Mouse (Mus musculus) kidney, embryonic 16.5 days (tissue): Measurements from ENCODE around the gene Mettl24. TPM values are rescaled to one million over a fixed set of nuclear protein-coding genes. Genes with fewer than 3 reads are reported as not detected.

Experiments
- ATAC-seq: fragments of 200-750 bp; cut with Nextera tagmentation; 2 replicates; pipeline ENCODE4 v1.8.0; 2017; ENCODE audit warnings: moderate TSS enrichment; ENCODE audit not compliant: low FRiP score, low TSS enrichment
- H3K27ac ChIP-seq: fragments of 300-500 bp; sonication (generic); 2 replicates; pipeline ENCODE4 v1.5.1; 2014; ENCODE audit warnings: low read length
- H3K27me3 ChIP-seq: fragments of 300-500 bp; sonication (generic); 2 replicates; pipeline ENCODE4 v1.6.1; 2014; ENCODE audit warnings: low read length, control low read depth, mixed read lengths; ENCODE audit not compliant: insufficient read depth
- H3K36me3 ChIP-seq: fragments of 300-500 bp; sonication (generic); 2 replicates; pipeline ENCODE4 v1.6.1; 2014; ENCODE audit warnings: low read length, control low read depth, mixed read lengths; ENCODE audit not compliant: insufficient read depth
- H3K4me1 ChIP-seq: fragments of 300-500 bp; sonication (generic); 2 replicates; pipeline ENCODE4 v1.6.1; 2014; ENCODE audit warnings: low read length, control low read depth, mixed read lengths; ENCODE audit not compliant: insufficient read depth
- H3K4me2 ChIP-seq: fragments of 300-500 bp; sonication (generic); replicated peaks from 2 replicates; pipeline ENCODE4 v1.6.1; 2014; ENCODE audit warnings: low read depth, low read length
- H3K4me3 ChIP-seq: fragments of 300-500 bp; sonication (generic); 2 replicates; pipeline ENCODE4 v1.5.1; 2014; ENCODE audit warnings: mild to moderate bottlenecking, low read length
- H3K9ac ChIP-seq: fragments of 300-500 bp; sonication (generic); replicated peaks from 2 replicates; pipeline ENCODE4 v1.6.1; 2014; ENCODE audit warnings: low read length
- H3K9me3 ChIP-seq: fragments of 300-500 bp; sonication (generic); 2 replicates; pipeline ENCODE4 v1.6.1; 2016; ENCODE audit warnings: low read length, control low read depth
- WGBS: fragments of 180-500 bp; shearing (Covaris S2); extraction: QIAGEN DNeasy Blood & Tissue Kit; methylation state at CpG from one replicate; pipeline ENCODE4 v1.1.7; 2014; 5-methylcytosine and 5-hydroxymethylcytosine counted together
- polyA plus RNA-seq: library from polyadenylated mRNA; unstranded; fragments of >200 nt; fragmentation: Nextera tagmentation; extraction: Ambion mirVana; gene quantifications from 2 replicates; pipeline ENCODE4 v1.2.1, GENCODE M21; 2015

Mettl24 gene
- 2.1 and 2.7 TPM in 2 replicates for polyA plus RNA-seq

GRCm38 (mm10) chr10:40683092-40683867, at the start of gene Mettl24:
TSS of gene Mettl24 (plus strand) at chr10:40683282.
- ATAC-seq, result peak; percentile 95
- peak within 1 kb of the TSS; percentile 72 for H3K9ac ChIP-seq
- peak within 1 kb of the TSS; percentile 54 for H3K4me3 ChIP-seq
- H3K36me3 ChIP-seq, result no peaks in the 10 kb centered on the region
- H3K4me1 ChIP-seq, result peaks cover 6% of the 10 kb centered on the region; the same call in 1 of the 2 replicates
- WGBS, result 0% methylated on average over 50 of the region's 50 CpGs
- peak within 1 kb of the TSS; percentile 72 for H3K4me2 ChIP-seq
- H3K27ac ChIP-seq, result no peak within 1 kb of the TSS
- H3K9me3 ChIP-seq, result no peaks in the 10 kb centered on the region
- no peaks in the 10 kb centered on the region for H3K27me3 ChIP-seq

GRCm38 (mm10) chr10:40637331-40637730, 45.8 kb upstream of the Mettl24 start:
- H3K4me2 ChIP-seq, result no peak overlapping the region
- H3K27ac ChIP-seq, result 0 out of 2 replicates have a peak overlapping the region, but pooled peaks have one; percentile 24
- no peak overlapping the region for H3K9ac ChIP-seq
- no peak overlapping the region for H3K4me3 ChIP-seq
- no peak for ATAC-seq
- no peaks in the 10 kb centered on the region for H3K9me3 ChIP-seq
- WGBS, result 30% methylated on average over 10 of the region's 10 CpGs
- H3K4me1 ChIP-seq, result peaks cover 36% of the 10 kb centered on the region
- no peaks in the 10 kb centered on the region for H3K27me3 ChIP-seq
- no peaks in the 10 kb centered on the region for H3K36me3 ChIP-seq

- no peaks in the 10 kb centered on the region for H3K27me3 ChIP-seq
- 0 out of 2 replicates have a peak overlapping the region, but pooled peaks have one; percentile 18 for H3K4me2 ChIP-seq
- no peak overlapping the region for H3K4me3 ChIP-seq
- ATAC-seq, result peak; percentile 71
- WGBS, result 28% methylated on average over 7 of the region's 7 CpGs
- no peaks in the 10 kb centered on the region for H3K9me3 ChIP-seq
- 0 out of 2 replicates have a peak overlapping the region, but pooled peaks have one; percentile 41 for H3K9ac ChIP-seq
- H3K4me1 ChIP-seq, result peaks cover 36% of the 10 kb centered on the region
- no peaks in the 10 kb centered on the region for H3K36me3 ChIP-seq
- H3K27ac ChIP-seq, result peak overlapping the region; percentile 85
Measured at GRCm38 (mm10) chr10:40638276-40638675, 44.8 kb upstream of the Mettl24 start.

- ATAC-seq, result peak; percentile 90
- no peak overlapping the region for H3K4me3 ChIP-seq
- no peaks in the 10 kb centered on the region for H3K9me3 ChIP-seq
- H3K36me3 ChIP-seq, result no peaks in the 10 kb centered on the region
- H3K27me3 ChIP-seq, result no peaks in the 10 kb centered on the region
- H3K9ac ChIP-seq, result 0 out of 2 replicates have a peak overlapping the region, but pooled peaks have one; percentile 17
- peaks cover 36% of the 10 kb centered on the region for H3K4me1 ChIP-seq
- 29% methylated on average over 26 of the region's 26 CpGs for WGBS
- H3K4me2 ChIP-seq, result 0 out of 2 replicates have a peak overlapping the region, but pooled peaks have one; percentile 17
- H3K27ac ChIP-seq, result peak overlapping the region; percentile 85
Measured at GRCm38 (mm10) chr10:40638823-40639819, 44.0 kb upstream of the Mettl24 start.

- H3K4me2 ChIP-seq, result no peak overlapping the region
- no peak overlapping the region for H3K4me3 ChIP-seq
- H3K4me1 ChIP-seq, result peaks cover 36% of the 10 kb centered on the region
- no peaks in the 10 kb centered on the region for H3K9me3 ChIP-seq
- H3K36me3 ChIP-seq, result no peaks in the 10 kb centered on the region
- H3K9ac ChIP-seq, result no peak overlapping the region
- no peaks in the 10 kb centered on the region for H3K27me3 ChIP-seq
- 89% methylated on average over 4 of the region's 4 CpGs for WGBS
- H3K27ac ChIP-seq, result peak overlapping the region; percentile 85; the same call in 1 of the 2 replicates
- ATAC-seq, result no peak
Measured at GRCm38 (mm10) chr10:40640406-40640805, 42.7 kb upstream of the Mettl24 start.

- peaks cover 30% of the 10 kb centered on the region for H3K4me1 ChIP-seq
- H3K27ac ChIP-seq, result no peak overlapping the region
- H3K27me3 ChIP-seq, result no peaks in the 10 kb centered on the region
- H3K9me3 ChIP-seq, result 0 out of 2 replicates have a peak, but pooled peaks cover under 1% of the 10 kb centered on the region
- ATAC-seq, result no peak
- H3K9ac ChIP-seq, result no peak overlapping the region
- H3K4me2 ChIP-seq, result no peak overlapping the region
- H3K36me3 ChIP-seq, result no peaks in the 10 kb centered on the region
- 89% methylated on average over 7 of the region's 7 CpGs for WGBS
- no peak overlapping the region for H3K4me3 ChIP-seq
Measured at GRCm38 (mm10) chr10:40641901-40642300, 41.2 kb upstream of the Mettl24 start.

GRCm38 (mm10) chr10:40643126-40643525, 40.0 kb upstream of the Mettl24 start:
- peaks cover 20% of the 10 kb centered on the region for H3K4me1 ChIP-seq
- ATAC-seq, result no peak
- WGBS, result 85% methylated on average over 5 of the region's 5 CpGs
- no peaks in the 10 kb centered on the region for H3K27me3 ChIP-seq
- H3K4me3 ChIP-seq, result no peak overlapping the region
- H3K9ac ChIP-seq, result no peak overlapping the region
- H3K36me3 ChIP-seq, result no peaks in the 10 kb centered on the region
- H3K9me3 ChIP-seq, result 0 out of 2 replicates have a peak, but pooled peaks cover 3% of the 10 kb centered on the region
- H3K4me2 ChIP-seq, result no peak overlapping the region
- H3K27ac ChIP-seq, result no peak overlapping the region

- WGBS, result 62% methylated on average over 9 of the region's 9 CpGs
- H3K9ac ChIP-seq, result no peak overlapping the region
- H3K27ac ChIP-seq, result no peak overlapping the region
- H3K4me2 ChIP-seq, result no peak overlapping the region
- no peaks in the 10 kb centered on the region for H3K27me3 ChIP-seq
- 0 out of 2 replicates have a peak, but pooled peaks cover 3% of the 10 kb centered on the region for H3K9me3 ChIP-seq
- ATAC-seq, result no peak
- H3K4me3 ChIP-seq, result no peak overlapping the region
- peaks cover 7% of the 10 kb centered on the region for H3K4me1 ChIP-seq
- H3K36me3 ChIP-seq, result no peaks in the 10 kb centered on the region
Measured at GRCm38 (mm10) chr10:40644456-40644855, 38.6 kb upstream of the Mettl24 start.

GRCm38 (mm10) chr10:40645346-40645745, 37.7 kb upstream of the Mettl24 start:
- Histone ChIP-seq H3K27me3 (no peaks in the 10 kb centered on the region), H3K9ac (no peak overlapping the region), H3K4me2 (no peak overlapping the region), H3K9me3 (0 out of 2 replicates have a peak, but pooled peaks cover 3% of the 10 kb centered on the region), H3K36me3 (no peaks in the 10 kb centered on the region), H3K4me3 (no peak overlapping the region), H3K27ac (no peak overlapping the region), H3K4me1 (no peaks in the 10 kb centered on the region)
- WGBS, result 86% methylated on average over 1 of the region's 1 CpGs
- no peak for ATAC-seq
